Mouse (Mus musculus): ENCODE data around the gene Cln3.

DNA sequence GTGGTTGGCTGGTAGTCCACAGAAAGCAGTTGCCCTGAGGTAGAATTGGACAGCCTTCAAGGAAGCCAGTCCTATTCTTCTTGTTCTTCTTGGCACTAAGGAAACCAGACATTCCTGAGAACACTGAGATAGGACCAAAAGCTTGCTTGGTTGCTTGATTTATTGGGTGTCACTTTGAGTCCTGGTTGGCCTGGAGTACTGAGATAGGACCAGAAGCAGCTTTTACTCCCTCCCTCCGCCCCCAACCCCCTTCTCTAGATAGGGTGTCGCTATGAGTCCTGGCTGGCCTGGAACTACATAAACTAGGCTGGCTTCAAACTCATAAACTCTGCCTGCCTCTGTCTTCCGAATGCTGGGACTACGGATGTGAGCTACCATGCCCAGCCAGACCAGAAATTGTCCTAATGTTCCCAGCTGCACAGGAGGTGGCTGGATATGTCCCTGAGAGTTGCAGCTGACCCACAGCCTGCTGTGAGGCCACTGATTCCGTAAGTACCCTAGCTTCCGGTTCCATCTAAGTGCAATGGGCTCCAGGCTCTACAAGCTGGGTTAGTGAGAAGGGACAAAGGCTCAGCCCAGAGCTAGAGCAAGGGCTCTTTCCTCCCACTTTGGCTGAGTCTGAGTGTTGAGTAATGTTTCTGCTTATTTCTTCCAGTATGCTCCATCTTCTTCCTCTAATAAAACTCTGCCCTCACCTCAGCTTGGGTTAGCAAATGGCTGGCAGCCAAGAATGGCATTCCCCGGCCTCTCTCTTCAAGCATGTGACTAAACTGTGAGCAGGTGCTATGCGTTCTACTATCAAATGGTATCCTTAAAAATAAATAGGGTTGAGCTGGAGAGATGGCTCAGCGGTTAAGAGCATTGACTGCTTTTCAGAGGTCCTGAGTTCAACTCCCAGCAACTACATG is 36.1 kb upstream of the Cln3 start:
- no peak for TF ChIP-seq CTCF (IDR thresholded peaks at IDR 0.05; ENCODE audit: control insufficient read depth, insufficient read depth, insufficient read length)
- no peak for TF ChIP-seq MYOD1 (IDR thresholded peaks at IDR 0.05; ENCODE audit: control insufficient read depth, insufficient read length, low read depth)
- no peak for TF ChIP-seq FOSL1 (IDR thresholded peaks at IDR 0.05; ENCODE audit: insufficient read depth, low read length, poor library complexity, severe bottlenecking)
- TF ChIP-seq MYOG (IDR thresholded peaks at IDR 0.05; ENCODE audit: control insufficient read depth, extremely low read depth, insufficient read length): no peak
- no peak for TF ChIP-seq USF1 (IDR thresholded peaks at IDR 0.05; ENCODE audit: low read depth)

Data from C2C12 (cell line).